Mouse (Mus musculus) limb, embryonic 10.5 days (tissue): ENCODE results near the gene Borcs7. TPM values are rescaled to one million over a fixed set of nuclear protein-coding genes. Genes with fewer than 3 reads are reported as not detected.
A peak's percentile ranks its signal among the peaks of the same experiment; 100 is the strongest.
"Not testable (repeated sequence)": the region's sequence is repeated elsewhere in the genome, so short reads cannot be mapped to it uniquely, and the experiment has no call there.

Experiments
- DNase-seq: peaks from one replicate; pipeline ENCODE4 v3.0.0-alpha.2; 2017; ENCODE audit warnings: low spot score
- H3K27ac ChIP-seq: fragments of 300-500 bp; sonication (generic); 2 replicates; pipeline ENCODE4 v1.5.1; 2016; ENCODE audit warnings: mild to moderate bottlenecking
- H3K27me3 ChIP-seq: fragments of 300-500 bp; sonication (generic); 2 replicates; pipeline ENCODE4 v1.6.1; 2016; ENCODE audit warnings: low read depth, mild to moderate bottlenecking; ENCODE audit not compliant: poor library complexity, severe bottlenecking
- H3K36me3 ChIP-seq: fragments of 300-500 bp; sonication (generic); 2 replicates; pipeline ENCODE4 v1.6.1; 2016; ENCODE audit warnings: mild to moderate bottlenecking, moderate library complexity
- H3K4me1 ChIP-seq: fragments of 300-500 bp; sonication (generic); 2 replicates; pipeline ENCODE4 v1.6.1; 2016
- H3K4me3 ChIP-seq: fragments of 300-500 bp; sonication (generic); 2 replicates; pipeline ENCODE4 v1.5.1; 2016; ENCODE audit warnings: mild to moderate bottlenecking, moderate library complexity
- H3K9me3 ChIP-seq: fragments of 300-500 bp; sonication (generic); replicated peaks from 2 replicates; pipeline ENCODE4 v1.6.1; 2016; ENCODE audit warnings: mild to moderate bottlenecking
- WGBS: fragments of 180-500 bp; shearing (Covaris S2); methylation state at CpG from one replicate; pipeline ENCODE4 v1.1.7; 2016; 5-methylcytosine and 5-hydroxymethylcytosine counted together
- polyA plus RNA-seq: library from polyadenylated mRNA; unstranded; fragments of >200 nt; fragmentation: Nextera tagmentation; extraction: Ambion mirVana; gene quantifications from 2 replicates; pipeline ENCODE4 v1.2.1, GENCODE M21; 2016

Gene Borcs7
- polyA plus RNA-seq, 1 experiment from 2014 or later = 12.7 TPM

DNA sequence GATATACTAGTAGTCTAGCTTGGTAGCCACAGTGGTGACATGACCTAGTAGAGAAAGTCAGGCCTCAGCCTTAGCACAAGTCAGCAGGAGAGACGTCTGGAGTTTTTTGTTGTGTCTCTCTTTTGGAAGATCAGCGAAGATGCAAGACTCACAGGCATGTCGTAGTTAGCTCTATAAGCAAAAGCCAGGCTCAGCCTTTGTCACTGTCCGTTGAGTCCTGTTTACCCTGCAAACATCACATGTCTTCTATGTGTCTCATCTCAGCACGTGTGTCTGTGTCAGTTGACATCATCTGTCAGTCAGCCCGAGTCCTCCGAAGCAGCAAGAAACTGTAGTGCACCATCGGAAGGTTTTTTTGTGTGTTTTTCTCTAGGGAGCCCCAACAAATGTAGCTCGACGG lies 41.6 kb downstream of the Borcs7 start:
- no peaks in the 10 kb centered on the region for H3K9me3 ChIP-seq
- H3K36me3 ChIP-seq = peaks cover 24% of the 10 kb centered on the region
- no peak overlapping the region for H3K4me3 ChIP-seq
- H3K27me3 ChIP-seq = no peaks in the 10 kb centered on the region
- DNase-seq = no peak
- H3K27ac ChIP-seq = no peak overlapping the region
- peaks cover 8% of the 10 kb centered on the region; the same call in 1 of the 2 replicates for H3K4me1 ChIP-seq
- WGBS = 92% methylated on average over 10 of the region's 10 CpGs

GRCm38 (mm10) chr19:46732673-46733072 lies 43.0 kb downstream of the Borcs7 start:
- not testable (repeated sequence) for H3K9me3 ChIP-seq, H3K27me3 ChIP-seq, H3K4me1 ChIP-seq, DNase-seq, H3K4me3 ChIP-seq, H3K27ac ChIP-seq
- H3K36me3 ChIP-seq = peaks cover 22% of the 10 kb centered on the region
- WGBS = 97% methylated on average over 5 of the region's 5 CpGs

DNA sequence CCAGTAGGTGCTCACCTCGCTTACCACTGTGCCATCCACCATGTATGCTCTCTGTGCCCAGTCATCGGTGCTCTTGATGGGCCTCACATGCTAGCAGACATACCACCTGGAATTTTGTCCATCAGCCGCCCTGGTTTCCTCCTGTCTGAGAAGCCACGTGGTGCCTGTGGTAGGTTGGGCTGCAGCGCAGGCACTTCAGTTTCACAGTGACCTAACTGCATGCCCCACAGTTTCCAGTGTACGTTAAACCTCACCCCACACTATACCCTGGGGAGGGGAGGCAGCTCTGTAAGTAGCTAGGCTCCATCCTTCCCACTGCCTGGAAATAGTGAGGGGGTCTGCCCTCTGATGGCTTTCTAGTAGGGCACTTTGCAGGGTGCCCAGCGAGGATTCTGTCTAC lies 43.9 kb downstream of the Borcs7 start:
- Histone ChIP-seq H3K4me3 (no peak overlapping the region), H3K27ac (no peak overlapping the region), H3K9me3 (no peaks in the 10 kb centered on the region), H3K27me3 (no peaks in the 10 kb centered on the region), H3K4me1 (no peaks in the 10 kb centered on the region), H3K36me3 (peaks cover 19% of the 10 kb centered on the region)
- 89% methylated on average over 7 of the region's 7 CpGs for WGBS
- no peak for DNase-seq

- H3K4me1 ChIP-seq = no peaks in the 10 kb centered on the region
- WGBS = 79% methylated on average over 5 of the region's 5 CpGs
- no peaks in the 10 kb centered on the region for H3K27me3 ChIP-seq
- H3K4me3 ChIP-seq = no peak overlapping the region
- H3K9me3 ChIP-seq = no peaks in the 10 kb centered on the region
- no peak for DNase-seq
- peaks cover 18% of the 10 kb centered on the region for H3K36me3 ChIP-seq
- no peak overlapping the region for H3K27ac ChIP-seq
Measured at GRCm38 (mm10) chr19:46735241-46735640, 45.5 kb downstream of the Borcs7 start.

- 84% methylated on average over 7 of the region's 7 CpGs for WGBS
- DNase-seq = no peak
- peaks cover 13% of the 10 kb centered on the region for H3K36me3 ChIP-seq
- H3K9me3 ChIP-seq = no peaks in the 10 kb centered on the region
- no peak overlapping the region for H3K27ac ChIP-seq
- H3K4me1 ChIP-seq = no peaks in the 10 kb centered on the region
- no peak overlapping the region for H3K4me3 ChIP-seq
- no peaks in the 10 kb centered on the region for H3K27me3 ChIP-seq
Measured at GRCm38 (mm10) chr19:46737106-46737505, 47.4 kb downstream of the Borcs7 start.

DNA sequence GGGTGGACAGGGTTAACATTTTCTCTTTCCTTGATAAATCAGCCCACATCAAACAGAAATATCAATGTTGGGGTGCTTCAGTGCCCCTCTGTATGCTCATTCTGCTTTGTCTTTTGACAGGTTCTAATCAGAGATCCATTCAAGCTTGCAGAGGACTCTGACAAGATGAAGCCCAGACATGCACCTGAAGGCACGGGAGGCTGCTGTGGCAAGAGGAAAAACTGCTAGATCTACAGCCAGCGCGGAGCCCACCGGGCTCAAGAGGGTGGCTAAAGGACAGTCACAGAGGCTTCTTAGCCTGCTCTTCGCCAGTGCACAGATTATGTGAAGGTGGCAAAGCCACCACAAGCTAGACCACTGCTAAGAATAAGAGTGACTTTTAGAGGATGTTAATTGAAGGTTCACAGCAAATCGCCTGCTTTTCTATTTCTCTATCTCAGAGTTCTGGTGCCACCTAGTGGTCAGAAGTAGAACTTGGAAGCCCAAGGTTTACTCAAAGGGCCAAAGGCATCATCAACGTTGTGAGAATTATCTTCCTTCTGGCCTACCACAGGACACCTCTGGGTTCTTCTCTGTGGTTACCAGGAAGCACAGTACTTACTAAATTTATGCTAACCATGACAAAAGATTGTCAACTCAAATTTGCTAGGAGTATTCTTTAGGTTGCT lies 50.8 kb downstream of the Borcs7 start:
- Histone ChIP-seq H3K27me3 (no peaks in the 10 kb centered on the region), H3K27ac (no peak overlapping the region), H3K4me3 (no peak overlapping the region), H3K36me3 (peaks cover 5% of the 10 kb centered on the region; the same call in 1 of the 2 replicates), H3K4me1 (no peaks in the 10 kb centered on the region), H3K9me3 (no peaks in the 10 kb centered on the region)
- WGBS = 57% methylated on average over 7 of the region's 7 CpGs
- peak; percentile 55 for DNase-seq

DNA sequence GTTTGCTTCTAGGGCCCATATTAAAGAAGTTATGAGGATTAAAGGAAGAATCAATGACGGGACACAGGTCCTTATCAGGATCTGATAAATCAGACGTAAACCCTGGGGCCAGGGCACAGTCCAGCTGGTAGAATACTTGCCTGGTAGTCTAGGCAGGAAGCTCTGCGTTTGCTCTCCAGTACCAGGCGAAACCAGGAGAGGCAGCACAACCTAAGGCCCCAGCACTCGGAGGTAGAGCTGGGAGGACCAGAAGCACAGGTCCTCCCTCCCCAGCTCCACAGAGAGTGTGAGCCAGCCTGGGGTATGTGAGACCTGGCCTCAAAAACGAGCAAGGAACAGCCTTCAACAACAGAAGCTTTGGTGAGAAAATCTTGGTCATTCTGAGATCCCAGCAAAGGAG lies 51.9 kb downstream of the Borcs7 start:
- H3K27ac ChIP-seq = no peak overlapping the region
- H3K4me1 ChIP-seq = no peaks in the 10 kb centered on the region
- peaks cover 5% of the 10 kb centered on the region; the same call in 1 of the 2 replicates for H3K36me3 ChIP-seq
- H3K9me3 ChIP-seq = no peaks in the 10 kb centered on the region
- no peak overlapping the region for H3K4me3 ChIP-seq
- H3K27me3 ChIP-seq = no peaks in the 10 kb centered on the region
- 46% methylated on average over 6 of the region's 6 CpGs for WGBS
- no peak for DNase-seq

DNA sequence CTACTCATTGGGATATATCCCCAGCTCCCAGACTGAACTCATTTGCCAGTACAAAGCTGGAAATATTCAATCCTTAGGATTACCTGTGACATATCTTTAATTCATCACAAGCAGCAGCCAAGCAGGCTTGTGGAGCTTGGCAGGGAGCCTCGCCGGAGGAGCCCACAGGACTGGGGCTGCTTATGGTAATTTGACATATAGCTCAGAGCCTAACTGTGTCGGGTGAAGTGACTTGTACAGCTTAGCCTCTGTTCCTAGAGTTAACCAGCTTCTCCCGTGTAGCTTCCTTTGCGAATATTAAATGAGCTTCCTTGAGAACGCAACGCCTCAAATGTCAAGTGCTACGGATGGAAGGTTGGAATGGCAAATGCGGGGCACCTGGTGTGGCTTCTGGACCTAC lies 55.0 kb downstream of the Borcs7 start:
- Histone ChIP-seq H3K27ac (no peak overlapping the region), H3K27me3 (no peaks in the 10 kb centered on the region), H3K4me1 (no peaks in the 10 kb centered on the region), H3K36me3 (no peaks in the 10 kb centered on the region), H3K9me3 (no peaks in the 10 kb centered on the region), H3K4me3 (no peak overlapping the region)
- DNase-seq = no peak
- 83% methylated on average over 9 of the region's 9 CpGs for WGBS

DNA sequence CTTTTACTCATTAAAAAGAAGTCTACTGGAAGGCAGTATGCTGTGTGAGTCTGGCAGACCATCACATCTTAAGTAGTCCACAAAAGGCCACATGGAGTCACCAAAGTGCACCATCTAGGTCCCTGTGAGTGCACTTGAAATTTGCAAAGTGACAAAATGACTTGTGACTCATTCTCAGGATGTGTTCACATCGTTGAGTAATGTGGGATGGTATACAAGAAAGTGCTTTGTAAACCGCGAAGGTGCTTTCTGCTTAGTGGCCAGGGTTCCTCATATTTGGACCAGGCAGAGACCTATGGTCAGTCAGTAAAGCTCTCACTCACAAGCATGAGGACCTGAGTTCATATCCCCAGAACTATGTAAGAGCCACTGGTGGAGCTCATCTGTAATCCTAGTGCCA lies 58.1 kb downstream of the Borcs7 start:
- 90% methylated on average over 3 of the region's 3 CpGs for WGBS
- no peak overlapping the region for H3K27ac ChIP-seq
- H3K36me3 ChIP-seq = no peaks in the 10 kb centered on the region

DNA sequence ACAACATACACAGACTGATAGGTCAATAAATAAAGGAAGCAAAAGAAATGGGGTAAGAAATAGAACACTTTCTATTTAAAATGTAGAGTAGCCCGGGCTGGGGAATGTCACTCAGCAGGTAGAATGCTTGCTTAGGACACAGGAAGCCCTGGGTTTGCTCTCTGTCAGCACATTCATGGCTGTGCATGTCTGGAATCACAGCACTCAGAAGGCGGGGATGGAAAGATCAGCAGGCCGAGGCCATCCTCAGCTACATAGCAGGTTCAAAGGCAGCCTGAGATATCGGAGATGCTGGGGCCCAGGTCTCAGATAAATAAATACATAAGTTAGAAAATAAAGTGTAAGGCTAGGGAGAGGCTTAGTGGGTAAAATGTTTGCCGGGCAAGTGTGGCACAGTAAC lies 62.5 kb downstream of the Borcs7 start:
- H3K4me1 ChIP-seq = no peaks in the 10 kb centered on the region
- H3K36me3 ChIP-seq = no peaks in the 10 kb centered on the region
- WGBS = 89% methylated on average over 5 of the region's 5 CpGs
- H3K9me3 ChIP-seq = no peaks in the 10 kb centered on the region
- DNase-seq = no peak
- no peak overlapping the region for H3K27ac ChIP-seq
- no peak overlapping the region for H3K4me3 ChIP-seq
- no peaks in the 10 kb centered on the region for H3K27me3 ChIP-seq

More for the DNA sequence above, 58.1 kb downstream of the Borcs7 start:
- Histone ChIP-seq H3K9me3 (no peaks in the 10 kb centered on the region), H3K27me3 (no peaks in the 10 kb centered on the region), H3K4me1 (no peaks in the 10 kb centered on the region), H3K4me3 (no peak overlapping the region)
- no peak for DNase-seq

Other genes starting within 250 kb of the Borcs7 start
- 13.0 and 15.2 TPM in 2 replicates for gene Trim8, start 188.2 kb upstream of the Borcs7 start, polyA plus RNA-seq
- gene Arl3, start 116.7 kb upstream of the Borcs7 start, polyA plus RNA-seq = 164 and 173 TPM in 2 replicates
- gene Sfxn2, start 116.5 kb upstream of the Borcs7 start, polyA plus RNA-seq = 19.0 and 21.7 TPM in 2 replicates
- gene Wbp1l, start 90.8 kb upstream of the Borcs7 start, polyA plus RNA-seq = 49.8 and 52.3 TPM in 2 replicates
- gene Cyp17a1, start 16.7 kb upstream of the Borcs7 start, polyA plus RNA-seq = not detected in 2 replicates
- gene As3mt, start 17.6 kb downstream of the Borcs7 start, polyA plus RNA-seq = 29.7 and 31.4 TPM in 2 replicates
- gene Cnnm2, start 71.7 kb downstream of the Borcs7 start, polyA plus RNA-seq = 1.5 and 1.6 TPM in 2 replicates